8 mouse cellular contexts compared by ENCODE assay signal in the genomic region with DNA sequence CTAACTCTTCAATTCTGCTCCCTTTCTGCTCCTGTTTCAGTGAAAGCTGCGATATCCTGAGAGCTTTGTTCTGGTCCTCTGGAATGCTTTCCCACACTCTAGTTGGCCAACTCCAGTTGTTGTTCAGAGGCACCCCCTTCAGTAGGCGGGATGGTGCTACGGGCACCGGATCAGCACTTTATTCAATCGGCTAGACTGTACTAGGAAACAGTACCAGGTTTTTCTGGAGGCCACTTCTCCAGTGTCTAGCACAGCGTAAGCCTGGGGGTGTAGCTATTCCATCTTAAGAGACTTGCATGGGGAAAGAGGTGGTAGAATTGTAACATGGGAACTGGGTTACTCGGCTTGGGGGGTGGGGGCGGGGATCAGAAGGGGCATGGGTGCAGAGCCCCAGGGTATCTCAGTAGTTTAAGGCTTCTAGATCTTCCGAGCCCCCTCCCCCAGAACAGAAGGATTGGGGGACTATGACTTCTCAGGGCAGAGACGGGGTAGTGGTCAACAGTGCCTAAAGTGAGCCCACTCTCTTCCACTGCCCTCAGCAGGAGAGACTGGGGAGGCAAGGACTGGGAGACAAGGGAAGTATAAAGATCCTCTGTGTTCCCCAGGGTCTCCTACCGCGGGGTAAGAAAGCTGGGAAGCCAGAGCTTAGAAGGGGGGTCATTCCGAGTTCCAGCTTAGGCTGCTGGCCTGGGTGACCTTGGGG. TPM values are rescaled to one million over a fixed set of nuclear protein-coding genes. Genes with fewer than 3 reads are reported as not detected.
A peak's percentile ranks its signal among the peaks of the same experiment; 100 is the strongest.
DNase-seq lines count a peak whose midpoint lies in the region; ATAC-seq lines count a peak whose summit lies in the region.

No protein-coding gene starts in this region.

- peak overlapping the region; percentile 52 for H3K4me3 ChIP-seq in kidney, embryonic 14.5 days (ENCODE audit: low read length)
- H3K4me3 ChIP-seq in heart, embryonic 14.5 days (ENCODE audit: control insufficient read depth in 1 of 2, insufficient read depth in 1 of 2, low read depth in 1 of 2, low read length in 2 of 2): peak overlapping the region; percentile 66 to 72
- H3K4me3 ChIP-seq in midbrain, embryonic 10.5 days: peak overlapping the region; percentile 76

- H3K4me1 ChIP-seq in kidney, embryonic 14.5 days (ENCODE audit: control insufficient read depth, insufficient read depth, low read length): no peaks in the 10 kb centered on the region; the same call in 1 of the 2 replicates
- H3K4me1 ChIP-seq in heart, embryonic 14.5 days (ENCODE audit: control insufficient read depth in 2 of 2, insufficient read depth in 2 of 2, low read length in 2 of 2): peaks cover 12 to 20% of the 10 kb centered on the region in 2 experiments; a peak in 3 of 4 replicates
- H3K4me1 ChIP-seq in midbrain, embryonic 10.5 days: peaks cover 19% of the 10 kb centered on the region

- ATAC-seq in kidney, embryonic 14.5 days (ENCODE audit: low FRiP score, low TSS enrichment): no peak
- peak; percentile 19 for ATAC-seq in heart, embryonic 14.5 days (ENCODE audit: insufficient number of reproducible peaks, insufficient read depth, low FRiP score, low read depth)

- H3K9me3 ChIP-seq in kidney, embryonic 14.5 days (ENCODE audit: control insufficient read depth, low read length): no peaks in the 10 kb centered on the region
- H3K9me3 ChIP-seq in heart, embryonic 14.5 days (ENCODE audit: control insufficient read depth, low read length): no peaks in the 10 kb centered on the region
- H3K9me3 ChIP-seq in midbrain, embryonic 10.5 days (replicated peaks): no peaks in the 10 kb centered on the region

- peak overlapping the region; percentile 48 for H3K9ac ChIP-seq in kidney, embryonic 14.5 days (ENCODE audit: low read depth, low read length)
- H3K9ac ChIP-seq in heart, embryonic 14.5 days (ENCODE audit: low read length): peak overlapping the region; percentile 80

- H3K36me3 ChIP-seq in kidney, embryonic 14.5 days (ENCODE audit: control insufficient read depth, insufficient read depth, low read length): no peaks in the 10 kb centered on the region
- no peaks in the 10 kb centered on the region for H3K36me3 ChIP-seq in heart, embryonic 14.5 days (ENCODE audit: control insufficient read depth, insufficient read depth, low read length)
- H3K36me3 ChIP-seq in midbrain, embryonic 10.5 days: no peaks in the 10 kb centered on the region

- H3K27me3 ChIP-seq in kidney, embryonic 14.5 days (ENCODE audit: control insufficient read depth, insufficient read depth, low read length): peaks cover 24% of the 10 kb centered on the region
- H3K27me3 ChIP-seq in heart, embryonic 14.5 days (ENCODE audit: control insufficient read depth, insufficient read depth, low read length): peaks cover 10% of the 10 kb centered on the region; the same call in 1 of the 2 replicates
- peaks cover 54% of the 10 kb centered on the region for H3K27me3 ChIP-seq in midbrain, embryonic 10.5 days (ENCODE audit: low read depth, poor library complexity, severe bottlenecking)

- DNase-seq in kidney, postnatal 14 days: no peak
- peak; percentile 31 for DNase-seq in ZHBTc4 (ENCODE audit: low read depth, low spot score)
- peak; percentile 16 for DNase-seq in midbrain, embryonic 10.5 days (ENCODE audit: low spot score)
- DNase-seq in gastrocnemius, adult 18-20 months (ENCODE audit: low spot score): no peak
- DNase-seq in cerebellum, postnatal 4 days (ENCODE audit: low spot score in 2 of 2): no peak
- DNase-seq in adrenal gland, adult 2 months: no peak

- WGBS in kidney, embryonic 14.5 days: 20% methylated on average over 13 of the region's 13 CpGs
- WGBS in heart, embryonic 14.5 days: 21% methylated on average over 13 of the region's 13 CpGs
- 27% methylated on average over 13 of the region's 13 CpGs for WGBS in midbrain, embryonic 10.5 days

- H3K4me2 ChIP-seq in kidney, embryonic 14.5 days (replicated peaks; ENCODE audit: low read depth, low read length): peak overlapping the region; percentile 95
- peak overlapping the region; percentile 98 for H3K4me2 ChIP-seq in heart, embryonic 14.5 days (ENCODE audit: low read length)

- H3K27ac ChIP-seq in kidney, embryonic 14.5 days (ENCODE audit: low read depth, low read length): no peak overlapping the region
- peak overlapping the region; percentile 23 to 67; a peak in 2 of 4 replicates for H3K27ac ChIP-seq in heart, embryonic 14.5 days (replicated peaks in 1 of 2; ENCODE audit: control insufficient read depth in 1 of 2, insufficient read depth in 1 of 2, low read depth in 2 of 2, low read length in 2 of 2)
- H3K27ac ChIP-seq in midbrain, embryonic 10.5 days (replicated peaks): peak overlapping the region; percentile 88

RNA-seq across cellular contexts. Expression of gene Frmpd1, which starts 0.7 kb away (rescaled TPM):
- polyA plus RNA-seq in kidney, embryonic 14.5 days (2014; fragmentation: Nextera tagmentation; extraction: Ambion mirVana): 0.24 and 0.53 TPM in 2 replicates
- polyA plus RNA-seq in heart, embryonic 14.5 days (2014; fragmentation: Nextera tagmentation; extraction: Ambion mirVana): 2.5 and 2.6 TPM in 2 replicates
- polyA plus RNA-seq in midbrain, embryonic 10.5 days (2016; fragmentation: Nextera tagmentation; extraction: Ambion mirVana): 0.90 and 1.5 TPM in 2 replicates
- not detected for total RNA-seq in gastrocnemius, adult 18-20 months (2021)
- 1 to 10 TPM; 5.2 to 7.4 TPM for total RNA-seq in adrenal gland, adult 2 months (2021)
- 3.7 and 4.0 TPM in 2 replicates for polyA plus RNA-seq in adrenal gland, adult 2 months (2012; rRNA removed)

Comparison
In these comparisons a context has a peak if more than half of its experiments do, and no peak if none do; other contexts are left out.
1. DNase-seq: peak in ZHBTc4 (single experiment) and midbrain, embryonic 10.5 days (single experiment); none in kidney, postnatal 14 days (single experiment), gastrocnemius, adult 18-20 months (single experiment), cerebellum, postnatal 4 days (0 of 2) and adrenal gland, adult 2 months (single experiment).
2. Peak in every context shown above with its lines, with median percentiles within 50 percentile points of each other: H3K4me3 ChIP-seq.